Mouse (Mus musculus) kidney, adult 18-20 months (tissue): ENCODE results near the gene Lrrc1.

Source experiments
- DNase-seq: peaks from one replicate; pipeline ENCODE4 v3.0.0; 2021

Gene Lrrc1

DNA sequence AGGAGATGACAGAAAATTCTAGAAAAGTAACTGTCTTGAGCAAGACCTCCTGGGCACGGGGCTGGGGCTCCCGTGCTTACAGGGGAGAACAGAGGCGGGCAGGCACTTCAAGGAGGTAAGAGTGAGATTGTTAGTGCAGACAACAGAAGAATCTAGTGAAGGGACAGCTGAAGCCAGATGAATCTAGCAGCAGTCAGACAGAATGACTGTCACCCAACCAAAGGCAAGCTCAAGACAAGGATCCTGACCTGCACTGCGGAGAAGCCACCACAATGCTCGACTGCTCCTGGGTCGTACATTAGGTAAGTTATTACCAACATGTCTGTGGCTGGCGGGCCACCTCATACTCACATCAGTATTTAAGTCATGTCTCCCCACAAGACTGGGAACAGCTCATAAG lies 3.1 kb downstream of the Lrrc1 start:
- DNase-seq = no peak

DNA sequence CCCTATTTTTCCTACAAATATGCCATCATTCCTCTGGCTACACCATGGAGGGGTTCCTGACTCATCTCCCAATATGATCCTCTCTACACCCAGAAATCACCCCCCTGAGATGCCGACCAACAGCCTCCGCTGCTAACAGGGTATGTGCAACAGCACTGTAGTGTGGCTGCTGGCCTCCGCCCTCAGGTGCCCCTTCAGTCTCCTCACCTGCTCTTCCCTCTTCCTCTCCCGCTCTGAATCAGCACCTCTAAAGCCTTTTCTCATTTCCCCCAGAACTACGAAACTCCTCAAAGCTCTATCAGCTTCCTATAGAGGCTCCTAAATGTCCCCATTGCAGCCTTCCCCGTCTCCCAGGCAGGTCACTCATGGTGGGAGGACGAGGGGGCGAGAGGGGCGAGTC lies 5.4 kb downstream of the Lrrc1 start:
- DNase-seq = no peak

DNA sequence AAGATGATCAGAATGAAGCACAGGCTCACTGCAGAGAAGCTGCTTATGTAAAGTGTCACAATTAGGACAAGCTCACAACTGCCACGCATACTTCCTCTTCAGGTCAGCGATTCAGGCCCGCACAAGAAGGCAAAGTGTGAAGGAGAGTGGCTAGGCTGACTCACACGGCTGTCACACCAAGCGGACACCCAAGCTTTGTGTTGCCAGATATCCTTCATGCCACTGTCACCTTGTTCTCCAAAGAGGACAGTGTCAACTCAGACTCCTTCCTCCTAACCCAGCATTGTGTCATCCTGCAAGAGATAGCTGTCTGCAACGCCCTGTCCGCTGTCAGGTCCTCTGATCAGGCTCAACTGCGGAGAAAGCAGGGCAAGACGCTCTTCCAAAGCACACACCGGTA lies 7.3 kb downstream of the Lrrc1 start:
- DNase-seq = no peak

DNA sequence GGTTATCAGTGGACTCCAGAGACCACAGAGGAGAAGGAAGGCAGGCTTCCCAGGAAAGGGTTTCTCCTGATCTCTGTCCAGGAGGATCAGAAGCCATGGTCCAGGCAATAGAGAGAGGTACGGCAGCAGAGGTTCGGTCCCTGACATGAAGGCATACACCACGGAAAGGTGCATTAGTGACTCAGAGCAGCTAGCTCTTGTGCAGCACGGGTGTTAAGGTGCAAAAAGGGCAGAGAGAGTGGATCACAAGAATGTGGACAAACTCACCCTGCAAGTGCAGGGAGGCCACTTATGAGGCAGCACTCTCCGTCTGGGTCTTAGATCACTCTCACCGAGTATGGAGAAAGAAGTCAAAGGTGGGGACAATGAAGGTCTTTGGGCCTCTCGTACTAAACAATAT lies 7.8 kb downstream of the Lrrc1 start:
- no peak for DNase-seq

DNA sequence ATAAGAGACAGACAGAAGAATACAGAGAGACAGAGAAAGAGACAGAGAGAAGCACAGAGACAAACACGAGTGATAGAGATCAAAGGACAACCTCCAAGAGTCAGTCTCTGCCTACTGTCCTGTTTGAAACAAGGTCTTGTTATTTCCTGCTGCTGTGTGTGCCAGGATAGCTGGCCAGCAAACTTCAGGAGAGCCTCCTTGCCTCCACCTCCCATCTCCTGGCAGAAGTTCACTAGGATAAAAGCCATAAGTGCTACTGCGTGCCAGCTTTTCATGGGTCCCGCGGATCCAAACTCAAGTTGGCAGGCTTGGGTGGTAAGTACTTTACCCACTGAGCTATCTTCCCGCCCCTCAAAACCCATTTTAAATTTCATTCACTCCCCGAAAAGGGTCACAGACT lies 8.4 kb downstream of the Lrrc1 start:
- DNase-seq = no peak

DNA sequence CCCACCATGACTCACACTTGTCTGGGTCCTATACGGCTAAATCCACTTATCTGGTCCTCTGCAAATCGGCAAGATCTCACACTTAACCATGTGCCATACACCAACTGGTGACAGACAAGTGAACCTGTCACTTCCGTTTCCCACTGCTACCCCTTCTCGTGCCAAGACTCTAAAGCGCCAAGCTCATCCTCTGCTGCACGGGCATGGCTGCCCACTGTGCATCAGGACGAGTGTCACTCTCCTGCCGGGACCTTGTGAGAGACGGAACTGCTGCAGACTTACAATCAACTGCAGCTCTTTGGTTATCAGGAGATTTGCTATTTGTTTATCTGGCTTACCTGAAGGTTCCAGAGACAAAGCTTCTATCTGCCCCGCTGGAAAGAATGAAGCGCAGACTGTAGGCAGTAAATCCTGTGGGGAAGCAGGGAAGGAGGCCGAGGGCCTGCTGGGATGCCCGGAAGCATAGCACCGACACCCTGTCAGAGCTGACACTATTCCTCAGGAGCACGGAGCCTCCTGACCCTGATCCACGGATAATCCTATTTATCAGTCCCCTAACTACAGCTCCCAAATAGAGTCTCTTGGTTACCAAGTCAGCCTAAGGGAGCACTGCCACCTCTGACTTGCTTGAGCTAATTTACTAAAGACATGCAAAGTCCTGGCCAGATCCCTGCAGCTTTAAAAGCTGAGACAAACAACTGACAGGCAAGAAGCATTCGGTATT lies 9.5 kb downstream of the Lrrc1 start:
- DNase-seq = no peak

DNA sequence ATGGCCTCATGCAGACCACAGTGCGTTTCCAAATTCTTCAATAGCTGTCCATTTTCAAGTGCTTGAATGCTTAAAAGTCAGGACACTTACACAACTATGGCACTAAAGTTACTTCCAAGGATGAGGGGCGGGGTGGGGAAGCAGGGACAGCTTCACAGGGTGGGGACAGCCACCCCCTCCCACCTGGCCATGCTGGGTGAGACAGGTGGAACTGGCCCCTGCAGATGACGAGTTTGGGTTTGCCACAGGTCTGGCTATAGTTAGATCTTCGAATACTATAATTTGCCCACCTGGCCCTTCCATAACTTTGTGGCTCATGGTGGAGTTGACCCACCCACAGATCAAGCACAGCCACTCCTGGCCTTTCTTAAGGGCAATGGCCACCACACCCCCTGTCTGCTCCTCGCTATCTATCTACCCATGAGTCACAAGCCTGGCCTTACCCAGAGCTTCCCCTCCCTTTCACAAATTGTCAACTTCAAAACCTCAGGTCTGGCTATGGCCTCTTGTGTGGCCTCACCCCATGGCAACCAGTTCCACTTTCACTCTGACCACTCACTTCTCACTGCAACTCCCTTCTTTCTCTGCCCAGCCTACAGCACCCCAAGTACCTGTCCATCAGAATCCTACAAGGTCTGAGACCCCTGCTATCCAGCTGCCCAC lies 16.2 kb downstream of the Lrrc1 start:
- no peak for DNase-seq

DNA sequence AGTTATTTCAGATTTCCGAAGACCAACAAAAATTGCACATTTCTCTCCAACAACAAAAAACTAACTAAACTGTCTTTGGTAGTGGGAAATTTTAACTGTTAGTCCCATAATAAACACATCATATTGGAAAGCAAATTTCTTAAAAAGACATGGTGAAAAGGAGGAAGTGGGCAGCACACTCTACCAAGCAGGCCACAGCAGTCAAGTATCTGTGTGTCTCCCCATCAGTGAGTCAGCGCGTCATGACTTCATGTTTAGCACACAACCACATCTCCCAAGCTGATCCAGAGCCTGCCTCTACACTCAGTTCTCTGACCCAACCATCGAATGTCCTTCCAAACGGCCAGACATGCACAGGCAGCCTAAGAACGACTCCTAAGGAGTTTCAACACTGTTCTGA lies 17.5 kb downstream of the Lrrc1 start:
- DNase-seq = no peak

DNA sequence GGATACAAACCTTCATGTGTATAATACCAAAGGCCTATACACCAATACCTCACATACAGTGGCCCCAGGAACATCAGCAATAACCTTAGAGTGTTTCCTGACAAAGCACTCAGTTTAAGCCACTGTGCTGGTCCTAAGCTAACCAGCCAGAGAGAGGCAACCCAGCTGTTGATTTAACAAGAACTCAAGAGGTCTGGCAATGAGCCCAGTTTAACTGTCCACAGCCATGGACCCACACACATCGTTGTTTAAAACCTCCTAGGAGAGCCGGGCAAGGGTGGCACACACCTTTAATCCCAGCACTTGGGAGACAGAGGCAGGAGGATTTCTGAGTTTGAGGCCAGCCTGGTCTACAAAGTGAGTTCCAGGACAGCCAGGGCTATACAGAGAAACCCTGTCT lies 18.0 kb downstream of the Lrrc1 start:
- no peak for DNase-seq

DNA sequence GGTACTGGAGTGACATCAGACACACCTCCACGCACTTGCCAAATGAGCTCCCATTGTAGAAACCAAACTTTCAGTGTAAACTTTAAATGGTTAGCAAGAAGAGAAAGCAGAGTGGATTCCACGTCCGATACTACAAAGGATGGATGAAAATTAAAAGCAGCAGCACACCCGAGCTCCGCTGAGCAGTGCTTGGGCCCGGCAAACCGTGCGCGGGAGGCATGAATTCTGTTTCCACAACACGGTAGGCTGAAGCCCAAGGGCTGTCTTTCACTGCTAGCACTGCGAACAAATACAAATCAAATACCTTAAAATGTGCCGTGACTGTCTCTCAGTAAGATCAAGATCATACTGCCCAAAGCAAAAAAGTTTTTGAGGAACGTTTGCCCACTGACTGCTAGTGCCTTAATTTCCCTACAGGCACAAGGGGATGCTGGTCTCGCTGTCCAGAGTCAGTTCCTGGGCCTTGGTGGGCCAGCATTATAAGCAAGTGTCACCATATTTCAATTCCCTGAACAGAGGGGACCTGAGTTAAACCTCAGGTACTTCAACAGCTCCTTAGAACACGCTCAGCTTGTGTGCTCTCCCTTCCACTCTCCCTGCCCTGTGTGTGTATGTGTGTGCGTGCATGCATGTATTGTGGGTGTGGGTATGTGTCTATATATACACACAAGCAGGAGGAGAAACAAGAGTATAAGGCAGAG lies 18.9 kb downstream of the Lrrc1 start:
- DNase-seq = no peak

DNA sequence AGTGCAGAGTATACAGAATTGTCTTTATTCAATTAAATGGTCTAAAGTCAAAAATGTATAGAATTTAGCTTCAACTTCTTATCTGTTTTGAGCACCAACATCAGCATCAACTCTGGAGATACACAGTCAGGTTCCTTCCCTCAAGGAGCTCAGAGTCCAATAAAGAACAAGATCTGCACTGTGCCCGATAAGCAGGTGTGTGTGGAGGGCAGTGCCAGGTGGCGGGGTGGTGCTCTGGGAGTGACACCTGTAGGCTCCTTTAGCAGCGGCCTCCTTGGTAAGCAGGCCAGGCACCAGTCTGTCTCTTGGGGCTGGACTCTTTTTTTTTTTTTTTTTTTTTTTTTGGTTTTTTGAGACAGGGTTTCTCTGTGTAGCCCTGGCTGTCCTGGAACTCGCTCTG lies 20.9 kb downstream of the Lrrc1 start:
- DNase-seq = no peak

DNA sequence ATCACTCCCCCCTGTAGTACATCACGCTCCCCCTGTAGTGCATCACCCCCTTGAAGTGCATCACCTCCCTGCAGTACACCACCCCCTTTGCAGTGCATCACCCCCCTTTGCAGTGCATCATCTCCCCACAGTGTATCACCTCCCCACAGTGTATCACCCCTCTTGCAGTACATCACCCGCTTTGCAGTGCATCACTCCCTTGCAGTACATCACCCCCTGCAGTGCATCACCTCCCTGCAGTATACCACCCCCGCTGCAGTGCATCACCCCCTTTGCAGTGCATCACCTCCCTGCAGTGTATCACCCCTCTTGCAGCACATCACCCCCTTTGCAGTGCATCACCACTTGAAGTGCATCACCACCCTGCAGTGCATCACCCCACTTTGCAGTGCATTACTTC lies 22.2 kb downstream of the Lrrc1 start:
- no peak for DNase-seq

DNA sequence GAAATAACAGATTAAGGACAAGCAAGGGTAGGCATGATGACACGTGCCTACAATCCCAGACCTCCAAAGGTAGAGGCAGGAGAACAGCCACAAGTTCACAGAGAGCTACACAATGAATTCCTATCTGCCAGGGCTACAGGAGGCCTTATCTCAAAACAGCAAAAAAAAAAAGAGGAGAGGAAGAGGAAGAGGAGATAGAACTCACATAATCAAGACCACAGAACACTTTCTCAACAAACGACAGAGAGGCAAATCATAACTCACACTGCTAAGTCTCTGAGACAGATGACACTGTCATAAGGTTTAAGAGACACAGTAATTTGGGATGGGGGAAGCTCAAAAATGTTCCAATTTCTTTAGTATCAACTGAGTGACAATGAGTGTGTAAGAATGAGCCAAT lies 25.5 kb downstream of the Lrrc1 start:
- DNase-seq = no peak

DNA sequence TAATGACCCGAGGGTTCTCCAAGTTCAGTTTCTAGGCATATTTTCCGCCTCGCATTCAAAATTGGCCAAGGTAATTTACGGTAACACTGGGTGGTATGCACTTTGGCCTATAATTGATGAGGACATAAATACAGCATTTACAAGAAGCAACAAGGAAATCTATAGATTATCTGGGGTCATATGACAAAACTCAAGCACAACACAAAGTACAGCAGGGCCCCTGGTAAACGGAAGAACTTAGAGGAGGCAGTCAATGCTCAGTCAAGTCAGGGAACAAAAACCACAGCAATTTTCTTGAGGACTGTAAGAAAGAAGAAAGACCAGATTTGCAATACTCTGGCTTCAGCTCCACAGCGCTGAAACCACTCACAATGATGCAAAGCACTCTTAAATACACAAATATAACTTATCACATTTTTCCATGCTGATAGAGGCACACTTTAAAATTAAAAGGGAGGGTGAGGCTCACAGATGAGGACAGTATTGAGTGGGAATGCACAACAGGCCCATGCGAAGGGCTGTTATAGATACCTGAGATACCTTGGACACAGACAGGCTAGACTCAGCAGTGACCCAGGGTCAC lies 27.8 kb downstream of the Lrrc1 start:
- DNase-seq = no peak

DNA sequence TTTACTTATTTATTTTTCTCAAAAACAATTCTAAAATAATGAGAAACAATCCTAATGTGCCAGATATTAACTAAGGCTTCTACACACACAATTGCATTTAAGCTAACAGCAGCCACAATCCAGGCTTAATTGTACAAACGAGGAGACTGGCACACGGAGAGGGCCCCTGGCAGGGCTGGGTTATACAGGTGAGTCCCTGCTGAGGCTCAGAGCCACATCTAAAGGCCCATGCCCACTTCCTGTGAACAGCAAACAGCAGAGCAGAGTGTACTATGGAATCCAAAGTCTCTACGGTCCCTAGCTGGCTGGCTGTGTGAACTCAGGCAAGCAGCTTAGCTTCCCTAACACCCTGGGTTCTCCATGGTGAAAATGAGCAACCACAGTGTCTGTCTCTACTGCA lies 30.8 kb downstream of the Lrrc1 start:
- no peak for DNase-seq

DNA sequence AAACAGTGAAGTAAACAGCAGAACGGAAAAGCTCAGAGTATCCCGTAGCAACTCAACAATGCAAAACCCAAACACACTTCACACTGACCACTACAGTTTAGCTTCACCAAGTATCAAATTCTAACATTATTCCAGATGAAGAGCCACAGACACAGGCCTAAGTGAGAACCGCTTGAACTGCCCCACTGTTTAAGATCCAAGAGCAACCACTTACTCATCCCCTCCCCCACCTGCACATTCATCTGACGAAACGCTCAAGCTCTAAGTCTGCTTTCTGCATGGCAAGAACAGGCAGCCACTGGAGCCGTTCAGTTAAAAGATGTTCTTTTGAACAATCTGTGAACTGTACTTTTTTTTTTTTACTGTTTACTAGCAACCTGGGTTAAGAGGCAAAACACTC lies 32.5 kb downstream of the Lrrc1 start:
- no peak for DNase-seq

DNA sequence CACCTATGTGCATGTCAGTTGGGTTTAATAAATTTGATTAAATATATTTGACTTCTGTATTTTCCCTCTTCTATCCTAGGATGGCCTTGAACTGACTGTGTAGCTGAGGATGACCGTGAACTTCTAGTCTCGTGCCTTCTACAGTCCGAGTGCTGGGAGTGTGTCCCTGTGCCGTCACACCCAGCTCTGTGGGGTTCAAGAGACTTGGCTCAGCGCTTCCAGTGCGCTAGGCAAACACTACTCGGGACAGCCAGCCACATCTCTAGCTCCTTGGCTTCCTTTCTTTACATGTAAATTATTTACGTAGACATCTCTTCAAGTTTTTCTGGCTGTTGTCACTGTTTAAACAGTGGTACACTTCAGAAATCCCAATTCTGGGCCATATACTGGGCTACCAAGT lies 34.1 kb downstream of the Lrrc1 start:
- DNase-seq = no peak

DNA sequence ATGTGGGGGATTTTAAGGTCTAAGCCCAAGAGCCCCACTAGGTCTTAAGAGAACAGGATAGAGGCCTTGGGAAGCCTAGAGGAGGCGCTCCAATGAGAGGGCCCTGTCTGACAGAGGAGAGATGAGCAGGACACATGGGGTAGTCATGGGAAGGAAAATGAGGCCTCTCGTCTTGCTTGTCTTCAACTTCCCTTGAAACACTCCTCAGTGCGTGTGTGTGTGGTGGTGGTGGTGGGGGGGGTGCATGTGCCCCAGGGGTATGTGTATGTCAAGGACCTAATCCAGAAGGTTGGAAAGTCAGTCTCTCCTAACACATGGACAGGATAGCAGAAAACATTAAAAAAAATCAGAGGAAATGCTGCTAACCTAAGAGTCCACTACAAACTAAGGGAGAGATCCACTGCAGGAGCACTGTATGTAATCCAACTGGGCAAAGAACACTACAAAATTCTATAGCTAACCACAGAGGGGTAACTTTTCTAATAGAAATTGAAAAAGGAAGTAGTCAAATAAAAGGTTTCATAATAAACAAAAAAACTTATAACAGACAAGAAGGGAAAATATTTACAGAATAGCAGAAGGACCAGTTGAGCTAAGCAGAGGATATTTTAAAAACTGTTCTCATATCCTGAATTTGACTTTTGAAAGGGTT lies 36.8 kb downstream of the Lrrc1 start:
- DNase-seq = no peak

DNA sequence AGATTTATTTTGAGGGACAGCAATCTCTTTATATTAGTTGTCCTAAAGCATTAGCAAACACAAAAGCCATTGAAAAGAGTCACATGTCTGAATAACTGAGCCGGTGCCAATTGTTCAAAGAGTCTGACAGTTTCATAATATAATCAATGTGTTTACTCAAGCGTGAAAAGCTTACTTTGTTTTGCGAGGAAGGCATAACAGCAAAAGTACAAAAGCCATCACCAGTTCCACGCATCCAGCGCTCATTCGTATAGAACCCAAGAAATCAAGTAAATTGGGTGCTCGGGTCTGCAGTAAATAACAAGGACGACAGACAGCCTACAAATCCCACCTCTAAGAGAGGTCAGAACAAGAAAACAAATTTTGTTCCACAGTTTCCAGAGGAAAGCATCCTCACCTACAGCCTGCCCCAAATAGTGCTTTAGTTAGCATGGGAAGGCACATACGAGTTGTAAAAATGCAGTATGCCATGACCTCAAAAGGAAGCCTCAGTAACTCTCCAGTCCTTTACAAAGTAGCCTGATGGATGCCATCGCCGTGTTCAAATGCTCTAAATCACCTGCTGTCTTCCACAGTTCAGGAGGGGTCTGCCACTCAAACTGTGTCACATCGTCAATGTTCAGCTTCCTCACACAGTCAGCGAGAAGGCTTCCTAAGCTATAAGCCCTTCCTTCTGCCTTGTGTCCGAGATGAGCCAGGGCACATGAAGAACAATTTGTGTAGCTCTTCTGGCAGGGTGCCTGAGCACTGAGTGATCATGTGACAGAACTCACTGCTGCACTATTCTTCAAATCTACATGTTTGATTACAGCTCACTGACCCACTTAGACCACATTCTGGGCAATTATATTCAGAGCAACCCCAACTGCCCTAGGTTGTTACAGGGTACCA lies 41.9 kb downstream of the Lrrc1 start:
- peak; percentile 56 for DNase-seq

DNA sequence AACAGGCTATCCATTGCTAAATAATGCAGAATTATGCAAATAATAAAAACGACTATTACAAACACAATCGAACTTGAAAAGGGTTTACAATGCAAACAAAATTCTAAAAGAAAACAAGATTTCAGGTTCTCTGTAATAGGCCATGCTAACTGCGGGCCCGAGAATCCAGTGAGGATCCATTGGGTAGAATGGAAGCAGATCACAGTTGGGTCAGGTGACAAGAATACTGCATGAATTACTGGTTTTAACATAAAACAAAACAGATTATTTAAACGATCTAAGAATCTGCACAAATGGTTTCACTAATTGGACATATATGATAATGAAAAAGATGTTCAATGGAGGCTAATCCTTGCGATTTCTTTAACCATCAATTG lies 42.5 kb downstream of the Lrrc1 start:
- DNase-seq = no peak

DNA sequence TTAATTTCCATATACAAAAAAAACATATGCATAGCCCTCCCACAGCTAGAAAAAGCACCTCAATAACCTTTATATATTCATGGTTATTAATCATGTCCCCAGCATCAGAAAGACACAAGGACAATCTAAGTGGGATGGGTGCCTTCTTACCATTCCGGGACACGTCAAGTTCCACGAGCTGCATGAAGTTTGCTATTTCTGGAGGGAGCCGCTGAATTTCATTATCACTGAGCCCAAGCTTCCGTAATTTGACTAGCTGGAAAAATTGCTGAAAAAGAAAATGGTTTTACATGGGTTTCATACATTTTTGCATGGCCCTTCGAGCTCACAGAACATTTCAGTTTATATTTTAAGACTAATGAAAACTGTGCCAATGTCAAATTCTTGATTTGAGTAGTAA lies 45.6 kb downstream of the Lrrc1 start:
- no peak for DNase-seq

DNA sequence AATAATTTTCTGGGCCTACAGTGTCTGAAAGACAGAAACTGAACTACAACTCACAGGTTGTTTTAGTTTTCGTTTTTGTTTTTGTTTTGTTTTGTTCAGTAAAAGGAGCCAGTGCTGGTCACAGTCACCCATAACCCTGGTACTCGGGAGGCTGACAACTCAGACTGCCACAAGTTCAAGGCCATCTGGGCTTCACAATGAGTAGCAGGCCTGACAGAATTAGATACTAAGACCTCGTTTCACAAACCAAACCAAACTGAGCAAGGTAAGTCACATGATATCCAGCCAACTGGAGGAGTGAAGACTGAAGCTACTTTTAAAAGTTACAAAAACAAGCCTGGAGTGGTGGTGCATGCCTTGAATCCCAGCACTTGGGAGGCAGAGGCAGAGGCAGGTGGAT lies 46.3 kb downstream of the Lrrc1 start:
- DNase-seq = no peak

DNA sequence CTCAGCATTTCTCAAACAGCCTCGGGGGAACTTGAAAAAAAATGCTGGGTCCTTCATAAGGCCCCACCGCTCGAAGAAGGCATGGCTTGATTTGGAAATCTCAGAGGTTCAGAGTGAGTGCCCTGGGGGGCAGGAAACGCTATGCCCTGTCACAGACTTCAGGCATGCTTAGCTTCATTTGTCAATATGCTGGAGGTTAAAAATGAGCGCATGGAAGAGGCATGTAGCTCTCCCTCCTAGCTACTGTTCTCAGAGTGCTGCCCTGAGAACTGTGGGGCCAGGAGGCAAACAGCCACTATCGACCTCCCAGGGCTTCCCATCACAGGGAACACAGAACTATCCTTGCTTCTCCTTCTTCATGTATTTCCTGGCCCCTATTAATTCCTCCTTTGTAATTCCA lies 47.5 kb downstream of the Lrrc1 start:
- DNase-seq = no peak
